Mouse (Mus musculus) gonadal fat pad, adult 2 months (tissue): Measurements from ENCODE around the gene Pex26. TPM values are rescaled to one million over a fixed set of nuclear protein-coding genes. Genes with fewer than 3 reads are reported as not detected.

Experiments
- DNase-seq: peaks from one replicate; pipeline ENCODE4 v3.0.0-alpha.2; 2012; ENCODE audit warnings: low read depth
- polyA plus RNA-seq: library from polyadenylated mRNA; depleted of rRNA; stranded (reverse); fragments of >200 nt; gene quantifications from 2 replicates; pipeline ENCODE4 v1.2.3, GENCODE M21; 2012; rRNA removed

Gene Pex26
- polyA plus RNA-seq, 1 experiment = 16.5 TPM

- DNase-seq = no peak
Measured at GRCm38 (mm10) chr6:121241780-121242179, 58.3 kb downstream of the Pex26 start.

- no peak for DNase-seq
Measured at GRCm38 (mm10) chr6:121243161-121243560, 59.7 kb downstream of the Pex26 start.

DNA sequence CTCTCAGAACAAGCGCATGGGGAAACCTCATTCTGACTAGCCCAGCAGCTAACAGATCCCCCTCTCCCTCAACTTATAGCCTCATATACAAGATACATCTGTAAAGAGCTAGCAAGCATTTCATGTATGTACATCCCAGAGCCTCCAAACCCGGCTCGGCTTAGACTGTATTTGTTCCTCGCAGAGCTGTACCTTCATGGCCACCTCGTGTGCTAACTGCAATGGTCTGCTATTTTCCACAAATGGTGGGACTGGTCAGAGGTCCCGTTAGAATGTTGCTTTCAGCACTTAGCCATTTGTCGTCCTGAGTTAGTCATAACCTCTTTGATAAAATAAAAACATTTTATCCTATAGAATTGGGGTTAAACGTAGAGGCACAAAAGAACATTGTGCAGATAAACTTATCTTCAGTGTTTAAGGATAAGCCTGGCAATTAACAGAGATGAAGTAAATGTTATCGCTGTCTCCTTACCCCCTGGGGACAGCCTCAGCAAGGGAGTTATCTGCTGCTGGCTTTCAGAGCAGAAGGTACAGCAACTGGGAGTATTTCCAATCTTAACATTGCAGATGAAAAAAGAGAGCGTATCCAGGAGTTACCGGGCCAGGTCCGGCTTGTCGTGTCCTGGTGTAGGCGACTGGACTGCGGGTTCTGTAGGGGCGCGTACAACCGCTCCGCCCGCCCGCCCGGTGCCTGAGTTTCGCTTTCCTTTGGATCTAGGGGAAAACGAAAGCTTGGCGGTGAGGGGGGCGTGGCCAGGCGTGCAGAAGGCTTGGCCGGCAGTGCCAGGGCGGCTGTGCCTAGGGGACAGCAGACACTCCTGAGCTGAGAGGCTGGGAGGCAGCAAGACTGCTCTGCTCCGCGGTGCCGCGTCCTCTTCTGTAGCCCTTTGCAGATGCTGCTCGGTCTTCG, 61.9 kb downstream of the Pex26 start, which contains the start of gene Usp18:
Usp18 (plus strand) TSS at position 780 of the 910 bp plus-strand sequence.
- no peak for DNase-seq

DNA sequence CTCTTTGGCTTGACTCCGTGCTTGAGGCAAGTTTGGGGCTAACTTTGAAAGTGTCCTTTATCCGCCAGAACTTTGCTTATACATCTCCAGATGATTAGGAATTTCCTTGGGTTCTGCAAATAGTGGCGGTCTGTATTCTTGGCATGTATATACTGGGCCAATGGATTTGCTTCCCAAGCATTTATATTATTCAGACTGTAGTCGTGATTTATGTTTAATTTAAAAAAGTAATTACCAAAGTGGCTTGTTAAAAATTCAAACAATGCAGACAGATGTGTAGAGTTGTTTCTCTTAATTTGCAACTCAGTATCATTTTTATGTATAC, 62.5 kb downstream of the Pex26 start:
- no peak for DNase-seq

Other genes starting within 250 kb of the Pex26 start
- gene Mical3, start 52.7 kb upstream of the Pex26 start, polyA plus RNA-seq = 41.7 and 42.2 TPM in 2 replicates
- gene Tuba8, start 27.0 kb downstream of the Pex26 start, polyA plus RNA-seq = 0.32 and 0.49 TPM in 2 replicates
- 4.4 and 4.9 TPM in 2 replicates for gene Usp18, start 62.2 kb downstream of the Pex26 start, polyA plus RNA-seq
- 23.9 and 56.6 TPM in 2 replicates for gene Slc6a13, start 116.6 kb downstream of the Pex26 start, polyA plus RNA-seq
- gene Slc6a12, start 159.4 kb downstream of the Pex26 start, polyA plus RNA-seq = 6.1 and 8.5 TPM in 2 replicates